Mouse (Mus musculus): ENCODE measurements at regions not wholly inside any gene's neighbourhood (a gene's known extent, or its start where the extent isn't known, plus 50 kb on each side); places are given as distances from the start of the nearest gene placed in this dataset.

- Histone ChIP-seq H3K27me3 (no peaks in the 10 kb centered on the region), H3K36me3 (replicated peaks) (no peaks in the 10 kb centered on the region), H3K27ac (replicated peaks) (no peak overlapping the region), H3K9ac (no peak overlapping the region), H3K9me3 (replicated peaks) (no peaks in the 10 kb centered on the region), H3K4me3 (replicated peaks) (no peak overlapping the region), H3K4me2 (no peak overlapping the region), H3K4me1 (replicated peaks) (no peaks in the 10 kb centered on the region)
- ATAC-seq (ENCODE audit: insufficient read depth) = no peak
- WGBS (ENCODE audit: insufficient replicate concordance) = 18% methylated on average over 6 of the region's 6 CpGs
Measured at GRCm38 (mm10) chr5:91751168-91751567, 211.7 kb downstream of the Rchy1 start.

- H3K4me1 ChIP-seq (replicated peaks) = no peaks in the 10 kb centered on the region
- H3K27ac ChIP-seq (replicated peaks) = no peak overlapping the region
- no peaks in the 10 kb centered on the region for H3K9me3 ChIP-seq (replicated peaks)
- no peak overlapping the region for H3K9ac ChIP-seq
- H3K27me3 ChIP-seq = no peaks in the 10 kb centered on the region
- H3K4me3 ChIP-seq (replicated peaks) = no peak overlapping the region
- H3K36me3 ChIP-seq (replicated peaks) = no peaks in the 10 kb centered on the region
- 63% methylated on average over 5 of the region's 5 CpGs for WGBS (ENCODE audit: insufficient replicate concordance)
- no peak overlapping the region for H3K4me2 ChIP-seq
- no peak for ATAC-seq (ENCODE audit: insufficient read depth)
Measured at GRCm38 (mm10) chr5:91746077-91746476, 216.8 kb downstream of the Rchy1 start.

- H3K4me3 ChIP-seq (replicated peaks) = no peak overlapping the region
- no peak overlapping the region for H3K9ac ChIP-seq
- H3K4me1 ChIP-seq (replicated peaks) = no peaks in the 10 kb centered on the region
- no peaks in the 10 kb centered on the region for H3K27me3 ChIP-seq
- H3K4me2 ChIP-seq = no peak overlapping the region
- no peak overlapping the region for H3K27ac ChIP-seq (replicated peaks)
- no peaks in the 10 kb centered on the region for H3K9me3 ChIP-seq (replicated peaks)
- no peaks in the 10 kb centered on the region for H3K36me3 ChIP-seq (replicated peaks)
- no peak for ATAC-seq (ENCODE audit: insufficient read depth)
Measured at GRCm38 (mm10) chr5:91744389-91744788, 218.5 kb downstream of the Rchy1 start.

GRCm38 (mm10) chr5:91740159-91740537 is 222.7 kb downstream of the Rchy1 start:
- Histone ChIP-seq H3K4me3 (replicated peaks) (no peak overlapping the region), H3K36me3 (replicated peaks) (no peaks in the 10 kb centered on the region), H3K27ac (replicated peaks) (peak overlapping the region; percentile 46; the same call in 1 of the 2 replicates), H3K9me3 (replicated peaks) (no peaks in the 10 kb centered on the region), H3K4me2 (0 out of 2 replicates have a peak overlapping the region, but pooled peaks have one; percentile 18), H3K9ac (no peak overlapping the region), H3K27me3 (no peaks in the 10 kb centered on the region), H3K4me1 (replicated peaks) (no peaks in the 10 kb centered on the region)
- ATAC-seq (ENCODE audit: insufficient read depth) = peak; percentile 68
- WGBS (ENCODE audit: insufficient replicate concordance) = 47% methylated on average over 4 of the region's 4 CpGs

GRCm38 (mm10) chr5:91739433-91740158 is 222.2 kb downstream of the Parm1 start:
- peak; percentile 80 for ATAC-seq (ENCODE audit: insufficient read depth)
- no peak overlapping the region for H3K4me3 ChIP-seq (replicated peaks)
- no peaks in the 10 kb centered on the region for H3K27me3 ChIP-seq
- WGBS (ENCODE audit: insufficient replicate concordance) = 63% methylated on average over 16 of the region's 16 CpGs
- peak overlapping the region; percentile 46 for H3K27ac ChIP-seq (replicated peaks)
- H3K9me3 ChIP-seq (replicated peaks) = no peaks in the 10 kb centered on the region
- no peaks in the 10 kb centered on the region for H3K36me3 ChIP-seq (replicated peaks)
- H3K4me1 ChIP-seq (replicated peaks) = no peaks in the 10 kb centered on the region
- no peak overlapping the region for H3K9ac ChIP-seq
- 0 out of 2 replicates have a peak overlapping the region, but pooled peaks have one; percentile 18 for H3K4me2 ChIP-seq

- Histone ChIP-seq H3K27me3 (no peaks in the 10 kb centered on the region), H3K4me2 (no peak overlapping the region), H3K4me1 (replicated peaks) (0 out of 2 replicates have a peak, but pooled peaks cover 3% of the 10 kb centered on the region), H3K9me3 (replicated peaks) (no peaks in the 10 kb centered on the region), H3K36me3 (replicated peaks) (no peaks in the 10 kb centered on the region), H3K9ac (no peak overlapping the region), H3K4me3 (replicated peaks) (no peak overlapping the region), H3K27ac (replicated peaks) (no peak overlapping the region)
- 70% methylated on average over 5 of the region's 5 CpGs for WGBS (ENCODE audit: insufficient replicate concordance)
- ATAC-seq (ENCODE audit: insufficient read depth) = no peak
Measured at GRCm38 (mm10) chr5:91732002-91732401, 214.6 kb downstream of the Parm1 start.

- Histone ChIP-seq H3K4me1 (replicated peaks) (peaks cover 4% of the 10 kb centered on the region; the same call in 1 of the 2 replicates), H3K9ac (no peak overlapping the region)
- ATAC-seq (ENCODE audit: insufficient read depth) = no peak
Measured at GRCm38 (mm10) chr5:91731155-91731554, 213.7 kb downstream of the Parm1 start.

GRCm38 (mm10) chr5:91729868-91730267 is 212.5 kb downstream of the Parm1 start:
- H3K4me2 ChIP-seq = no peak overlapping the region
- H3K4me3 ChIP-seq (replicated peaks) = no peak overlapping the region
- no peaks in the 10 kb centered on the region for H3K36me3 ChIP-seq (replicated peaks)
- no peak overlapping the region for H3K9ac ChIP-seq
- H3K9me3 ChIP-seq (replicated peaks) = no peaks in the 10 kb centered on the region
- H3K27me3 ChIP-seq = no peaks in the 10 kb centered on the region
- ATAC-seq (ENCODE audit: insufficient read depth) = no peak
- no peak overlapping the region for H3K27ac ChIP-seq (replicated peaks)
- H3K4me1 ChIP-seq (replicated peaks) = peaks cover 14% of the 10 kb centered on the region
- WGBS (ENCODE audit: insufficient replicate concordance) = 43% methylated on average over 3 of the region's 3 CpGs

More at GRCm38 (mm10) chr5:91731155-91731554, 213.7 kb downstream of the Parm1 start:
- WGBS (ENCODE audit: insufficient replicate concordance) = 34% methylated on average over 5 of the region's 5 CpGs
- Histone ChIP-seq H3K4me2 (no peak overlapping the region), H3K9me3 (replicated peaks) (no peaks in the 10 kb centered on the region), H3K36me3 (replicated peaks) (no peaks in the 10 kb centered on the region), H3K4me3 (replicated peaks) (no peak overlapping the region), H3K27me3 (no peaks in the 10 kb centered on the region), H3K27ac (replicated peaks) (no peak overlapping the region)

GRCm38 (mm10) chr5:91729415-91729814 is 212.0 kb downstream of the Parm1 start:
- Histone ChIP-seq H3K9ac (no peak overlapping the region), H3K4me2 (no peak overlapping the region), H3K27me3 (no peaks in the 10 kb centered on the region), H3K9me3 (replicated peaks) (no peaks in the 10 kb centered on the region), H3K36me3 (replicated peaks) (no peaks in the 10 kb centered on the region), H3K27ac (replicated peaks) (no peak overlapping the region), H3K4me3 (replicated peaks) (no peak overlapping the region), H3K4me1 (replicated peaks) (peaks cover 14% of the 10 kb centered on the region)
- no peak for ATAC-seq (ENCODE audit: insufficient read depth)
- 67% methylated on average over 4 of the region's 4 CpGs for WGBS (ENCODE audit: insufficient replicate concordance)

- Histone ChIP-seq H3K36me3 (replicated peaks) (no peaks in the 10 kb centered on the region), H3K4me2 (no peak overlapping the region), H3K9ac (no peak overlapping the region), H3K27ac (replicated peaks) (no peak overlapping the region), H3K4me3 (replicated peaks) (no peak overlapping the region), H3K4me1 (replicated peaks) (peaks cover 15% of the 10 kb centered on the region), H3K27me3 (no peaks in the 10 kb centered on the region), H3K9me3 (replicated peaks) (no peaks in the 10 kb centered on the region)
- no peak for ATAC-seq (ENCODE audit: insufficient read depth)
- 48% methylated on average over 2 of the region's 2 CpGs for WGBS (ENCODE audit: insufficient replicate concordance)
Measured at GRCm38 (mm10) chr5:91727448-91727847, 210.0 kb downstream of the Parm1 start.

GRCm38 (mm10) chr5:91726118-91726500 is 208.7 kb downstream of the Parm1 start:
- H3K9ac ChIP-seq = no peak overlapping the region
- no peaks in the 10 kb centered on the region for H3K9me3 ChIP-seq (replicated peaks)
- H3K4me2 ChIP-seq = no peak overlapping the region
- ATAC-seq (ENCODE audit: insufficient read depth) = no peak
- H3K27me3 ChIP-seq = no peaks in the 10 kb centered on the region
- no peaks in the 10 kb centered on the region for H3K36me3 ChIP-seq (replicated peaks)
- 56% methylated on average over 6 of the region's 6 CpGs for WGBS (ENCODE audit: insufficient replicate concordance)
- H3K27ac ChIP-seq (replicated peaks) = no peak overlapping the region
- H3K4me1 ChIP-seq (replicated peaks) = peaks cover 23% of the 10 kb centered on the region
- no peak overlapping the region for H3K4me3 ChIP-seq (replicated peaks)
